Mouse (Mus musculus) large intestine, adult 2 months (tissue): ENCODE measurements around the gene Nudt17. TPM values are rescaled to one million over a fixed set of nuclear protein-coding genes. Genes with fewer than 3 reads are reported as not detected.
"Not testable (repeated sequence)": the region's sequence is repeated elsewhere in the genome, so short reads cannot be mapped to it uniquely, and the experiment has no call there.

Source experiments
- DNase-seq: peaks from one replicate; pipeline ENCODE4 v3.0.0-alpha.2; 2012; ENCODE audit warnings: low read depth, low spot score
- WGBS: fragments of 180-500 bp; shearing (Covaris S2); methylation state at CpG from one replicate; pipeline ENCODE4 v1.1.7; 2018; 5-methylcytosine and 5-hydroxymethylcytosine counted together
- polyA plus RNA-seq: library from polyadenylated mRNA; depleted of rRNA; stranded (reverse); fragments of >200 nt; gene quantifications from 2 replicates; pipeline ENCODE4 v1.2.3, GENCODE M21; 2012; rRNA removed

Nudt17 gene
- polyA plus RNA-seq, 1 experiment = 2.8 TPM

- WGBS = 22% methylated on average over 3 of the region's 3 CpGs
- DNase-seq = no peak
These were observed 32.7 kb downstream of the Nudt17 start for GRCm38 (mm10) chr3:96675690-96676089.

- 20% methylated on average over 3 of the region's 3 CpGs for WGBS
- DNase-seq = no peak
These were observed 33.2 kb downstream of the Nudt17 start for GRCm38 (mm10) chr3:96675171-96675570.

GRCm38 (mm10) chr3:96674442-96674841 is 33.9 kb downstream of the Nudt17 start:
- no peak for DNase-seq
- WGBS = 50% methylated on average over 8 of the region's 8 CpGs

- WGBS = 89% methylated on average over 4 of the region's 4 CpGs
- no peak for DNase-seq
These were observed 34.8 kb downstream of the Nudt17 start for GRCm38 (mm10) chr3:96673514-96673913.

GRCm38 (mm10) chr3:96671519-96671918 is 36.8 kb downstream of the Nudt17 start:
- WGBS = 99% methylated on average over 5 of the region's 5 CpGs
- DNase-seq = no peak

- DNase-seq = peak; percentile 40
- WGBS = 4% methylated on average over 35 of the region's 35 CpGs
These were observed 38.5 kb downstream of the Nudt17 start, which contains the start of gene Ankrd35 for GRCm38 (mm10) chr3:96669727-96670468. Gene Ankrd35, plus strand, starts transcription at chr3:96670131.

- 85% methylated on average over 5 of the region's 5 CpGs for WGBS
- no peak for DNase-seq
These were observed 39.8 kb downstream of the Nudt17 start for GRCm38 (mm10) chr3:96668424-96669067.

- WGBS = 40% methylated on average over 1 of the region's 1 CpGs
- no peak for DNase-seq
These were observed 41.0 kb downstream of the Nudt17 start for GRCm38 (mm10) chr3:96667316-96667715.

GRCm38 (mm10) chr3:96666916-96667315 is 41.4 kb downstream of the Nudt17 start:
- WGBS = 90% methylated on average over 5 of the region's 5 CpGs
- no peak for DNase-seq

GRCm38 (mm10) chr3:96665732-96666363 is 42.5 kb downstream of the Nudt17 start:
- WGBS = 86% methylated on average over 7 of the region's 7 CpGs
- not testable (repeated sequence) for DNase-seq

GRCm38 (mm10) chr3:96663432-96664239 is 44.7 kb downstream of the Nudt17 start:
- DNase-seq = no peak

GRCm38 (mm10) chr3:96662731-96663316 is 45.5 kb downstream of the Nudt17 start:
- 58% methylated on average over 8 of the region's 8 CpGs for WGBS
- no peak for DNase-seq

More at GRCm38 (mm10) chr3:96663432-96664239, 44.7 kb downstream of the Nudt17 start:
- 5% methylated on average over 18 of the region's 18 CpGs for WGBS

- 78% methylated on average over 2 of the region's 2 CpGs for WGBS
- no peak for DNase-seq
These were observed 47.5 kb downstream of the Nudt17 start for GRCm38 (mm10) chr3:96660901-96661300.

Other genes with a start within 250 kb of the Nudt17 start
- gene Hfe2, start 183.4 kb downstream of the Nudt17 start, polyA plus RNA-seq = 0.05 TPM in 1 of 2 replicates, not detected in the other
- gene Txnip, start 150.6 kb downstream of the Nudt17 start, polyA plus RNA-seq = 325 and 536 TPM in 2 replicates
- not detected in 2 replicates for gene Gm16253, start 131.6 kb downstream of the Nudt17 start, polyA plus RNA-seq
- 7.5 and 8.0 TPM in 2 replicates for gene Polr3gl, start 114.4 kb downstream of the Nudt17 start, polyA plus RNA-seq
- gene Ankrd34a, start 111.9 kb downstream of the Nudt17 start, polyA plus RNA-seq = 0.30 and 0.45 TPM in 2 replicates
- gene Lix1l, start 107.4 kb downstream of the Nudt17 start, polyA plus RNA-seq = 6.9 and 7.5 TPM in 2 replicates
- 12.1 and 18.2 TPM in 2 replicates for gene Rbm8a, start 78.6 kb downstream of the Nudt17 start, polyA plus RNA-seq
- gene Pex11b, start 73.2 kb downstream of the Nudt17 start, polyA plus RNA-seq = 31.4 and 36.6 TPM in 2 replicates
- gene Gm42957, start 73.1 kb downstream of the Nudt17 start, polyA plus RNA-seq = 0.07 and 0.14 TPM in 2 replicates
- gene Itga10, start 63.0 kb downstream of the Nudt17 start, polyA plus RNA-seq = 1.3 and 1.6 TPM in 2 replicates
- 0.43 and 0.66 TPM in 2 replicates for gene Ankrd35, start 38.4 kb downstream of the Nudt17 start, polyA plus RNA-seq
- gene Pias3, start 12.2 kb downstream of the Nudt17 start, polyA plus RNA-seq = 17.5 and 23.4 TPM in 2 replicates
- gene Polr3c, start 19.1 kb upstream of the Nudt17 start, polyA plus RNA-seq = 46.2 and 63.9 TPM in 2 replicates
- gene Rnf115, start 19.1 kb upstream of the Nudt17 start, polyA plus RNA-seq = 21.2 and 30.1 TPM in 2 replicates
- 42.7 and 83.0 TPM in 2 replicates for gene Pdzk1, start 120.7 kb upstream of the Nudt17 start, polyA plus RNA-seq
- gene Cd160, start 120.8 kb upstream of the Nudt17 start, polyA plus RNA-seq = 4.2 and 5.2 TPM in 2 replicates
- gene Gja5, start 196.1 kb upstream of the Nudt17 start, polyA plus RNA-seq = 1.8 and 2.1 TPM in 2 replicates
- 28.0 and 54.4 TPM in 2 replicates for gene Gpr89, start 196.8 kb upstream of the Nudt17 start, polyA plus RNA-seq
- gene Gja8, start 217.5 kb upstream of the Nudt17 start, polyA plus RNA-seq = not detected in 2 replicates